Comparison of ENCODE assay signal across 11 mouse cellular contexts in the genomic region with DNA sequence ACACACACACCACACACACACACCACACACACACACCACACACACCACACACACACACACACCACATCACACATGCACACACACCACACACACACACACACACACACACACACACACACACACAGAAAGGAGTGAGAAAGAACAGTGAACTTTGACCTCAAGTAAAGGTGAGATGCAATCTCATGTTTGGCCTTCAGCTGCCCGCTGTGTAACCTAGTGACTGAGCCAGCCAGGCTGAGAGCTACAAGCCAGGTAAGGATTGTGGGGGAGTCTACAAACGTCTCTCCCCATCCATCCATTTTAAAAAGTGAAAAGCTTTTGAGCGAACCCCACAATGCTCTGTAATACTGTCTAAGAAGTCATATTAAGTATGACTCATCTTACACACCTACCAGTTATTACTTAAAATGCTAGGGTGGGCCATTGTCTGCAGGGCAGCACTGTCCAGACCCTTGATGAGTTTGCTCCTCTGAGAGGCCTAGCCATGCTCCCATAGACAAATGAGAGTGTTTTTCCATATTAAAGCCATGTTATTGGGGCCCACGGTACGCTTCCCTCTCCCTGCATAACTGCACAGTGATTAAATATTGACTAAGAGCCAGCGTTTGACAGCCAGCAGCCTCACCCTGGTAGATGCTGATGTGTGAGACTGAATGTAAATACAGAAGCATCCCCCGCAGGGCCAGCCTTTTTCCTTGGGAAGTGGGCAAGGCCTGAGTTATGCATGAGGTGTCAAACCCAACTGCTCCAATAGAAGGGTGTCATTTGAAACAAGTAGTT.
DNase-seq lines count a peak whose midpoint lies in the region; ATAC-seq and TF ChIP-seq lines count a peak whose summit lies in the region.
"Had no signal": no experiment of that assay in that cellular context is flagged by ENCODE, and none has a peak within 500 bp of the region (broad histone marks: within the 10 kb centered on the region; RNA-seq: fewer than 3 reads in every experiment).

No protein-coding gene starts in this region.

- no peak for TF ChIP-seq CTCF in cortical plate, adult 2 months (IDR thresholded peaks at IDR 0.05; ENCODE audit: extremely low read depth, insufficient read depth, low read length)
- no peak for TF ChIP-seq CTCF in thymus, adult 2 months (IDR thresholded peaks at IDR 0.05; ENCODE audit: borderline replicate concordance, control insufficient read depth, extremely low read depth, insufficient read depth, low read length, poor library complexity)

- no peak for TF ChIP-seq POLR2A in cortical plate, adult 2 months (IDR thresholded peaks at IDR 0.05; ENCODE audit: extremely low read depth, insufficient read depth, low read length)
- no peak for TF ChIP-seq POLR2A in thymus, adult 2 months (IDR thresholded peaks at IDR 0.05; ENCODE audit: control insufficient read depth, extremely low read depth, insufficient read depth, low read length, poor library complexity)

- peak overlapping the region; percentile 71; the same call in 1 of the 2 replicates for H3K27ac ChIP-seq in cortical plate, adult 2 months (ENCODE audit: insufficient read depth, low read length)
- H3K27ac ChIP-seq in intestine, embryonic 15.5 days: no peak overlapping the region
- H3K27ac ChIP-seq in midbrain, embryonic 13.5 days: peak overlapping the region; percentile 51; the same call in 1 of the 2 replicates
- no peak overlapping the region for H3K27ac ChIP-seq in thymus, adult 2 months (ENCODE audit: control insufficient read depth, insufficient read depth, low read length)
- H3K27ac ChIP-seq: heart, embryonic 15.5 days had no signal

- ATAC-seq in intestine, embryonic 15.5 days: peak; percentile 74
- peak; percentile 77 for ATAC-seq in midbrain, embryonic 13.5 days
- ATAC-seq in inflammation-experienced regulatory T-cells, adult 6 months: no peak
- ATAC-seq in CD4-positive, CD25-positive, alpha-beta regulatory T cell, adult 4 months: no peak

- 39% methylated on average over 7 of the region's 7 CpGs for WGBS in intestine, embryonic 15.5 days
- WGBS in midbrain, embryonic 13.5 days: 49% methylated on average over 7 of the region's 7 CpGs
- WGBS in thymus, adult 2 months: 94% methylated on average over 7 of the region's 7 CpGs

- no peak overlapping the region for H3K9ac ChIP-seq in intestine, embryonic 15.5 days
- no peak overlapping the region for H3K9ac ChIP-seq in midbrain, embryonic 13.5 days (replicated peaks)
- H3K9ac ChIP-seq: heart, embryonic 15.5 days had no signal

- H3K4me2 ChIP-seq in intestine, embryonic 15.5 days (replicated peaks): no peak overlapping the region
- no peak overlapping the region for H3K4me2 ChIP-seq in midbrain, embryonic 13.5 days (replicated peaks)
- H3K4me2 ChIP-seq: heart, embryonic 15.5 days had no signal

- H3K4me3 ChIP-seq in cortical plate, adult 2 months (ENCODE audit: insufficient read depth, low read length): no peak overlapping the region
- H3K4me3 ChIP-seq in intestine, embryonic 15.5 days (replicated peaks): no peak overlapping the region
- no peak overlapping the region for H3K4me3 ChIP-seq in midbrain, embryonic 13.5 days (replicated peaks)
- H3K4me3 ChIP-seq in thymus, adult 2 months (ENCODE audit: control insufficient read depth, insufficient read depth, low read length): no peak overlapping the region
- H3K4me3 ChIP-seq: heart, embryonic 15.5 days had no signal

- no peaks in the 10 kb centered on the region for H3K9me3 ChIP-seq in intestine, embryonic 15.5 days
- H3K9me3 ChIP-seq in midbrain, embryonic 13.5 days: no peaks in the 10 kb centered on the region
- H3K9me3 ChIP-seq: heart, embryonic 15.5 days had no signal

- peaks cover 3% of the 10 kb centered on the region for H3K4me1 ChIP-seq in cortical plate, adult 2 months (ENCODE audit: control insufficient read depth, insufficient read depth, low read length)
- peaks cover 5% of the 10 kb centered on the region; the same call in 1 of the 2 replicates for H3K4me1 ChIP-seq in intestine, embryonic 15.5 days (replicated peaks)
- H3K4me1 ChIP-seq in midbrain, embryonic 13.5 days (replicated peaks): peaks cover 11% of the 10 kb centered on the region
- H3K4me1 ChIP-seq in thymus, adult 2 months (replicated peaks; ENCODE audit: control insufficient read depth, insufficient read depth, low read length): no peaks in the 10 kb centered on the region

- H3K27me3 ChIP-seq in intestine, embryonic 15.5 days (replicated peaks): no peaks in the 10 kb centered on the region
- H3K27me3 ChIP-seq in midbrain, embryonic 13.5 days: no peaks in the 10 kb centered on the region
- no peaks in the 10 kb centered on the region for H3K27me3 ChIP-seq in thymus, adult 2 months (ENCODE audit: control insufficient read depth, insufficient read depth, low read length)
- H3K27me3 ChIP-seq: heart, embryonic 15.5 days had no signal

- DNase-seq in ZHBTc4 (ENCODE audit: low read depth, low spot score): peak; percentile 33
- DNase-seq in B cell, adult 2 months: no peak
- no peak for DNase-seq in thymus, adult 2 months
- DNase-seq: adrenal gland, postnatal 36 days; cerebellum, postnatal 36 days had no signal

- no peaks in the 10 kb centered on the region for H3K36me3 ChIP-seq in intestine, embryonic 15.5 days
- H3K36me3 ChIP-seq in midbrain, embryonic 13.5 days: no peaks in the 10 kb centered on the region
- H3K36me3 ChIP-seq in thymus, adult 2 months (ENCODE audit: control insufficient read depth, insufficient read depth, low read length): no peaks in the 10 kb centered on the region
- H3K36me3 ChIP-seq: heart, embryonic 15.5 days had no signal

Comparison
In these comparisons a context has a peak if more than half of its experiments do, and no peak if none do; other contexts are left out.
1. H3K27ac ChIP-seq: peak in cortical plate, adult 2 months (single experiment) and midbrain, embryonic 13.5 days (single experiment); none in intestine, embryonic 15.5 days (single experiment) and thymus, adult 2 months (single experiment).
2. ATAC-seq: peak in intestine, embryonic 15.5 days (single experiment) and midbrain, embryonic 13.5 days (single experiment); none in inflammation-experienced regulatory T-cells, adult 6 months (single experiment) and CD4-positive, CD25-positive, alpha-beta regulatory T cell, adult 4 months (single experiment).